Mouse (Mus musculus) neural tube, embryonic 13.5 days (tissue): Measurements from ENCODE around the gene Tmem273. TPM values are rescaled to one million over a fixed set of nuclear protein-coding genes. Genes with fewer than 3 reads are reported as not detected.
A peak's percentile ranks its signal among the peaks of the same experiment; 100 is the strongest.

Experiments used
- ATAC-seq: fragments of 200-750 bp; cut with Nextera tagmentation; 2 replicates; pipeline ENCODE4 v1.8.0; 2017; ENCODE audit warnings: low read depth, mild to moderate bottlenecking, moderate TSS enrichment, moderate library complexity
- H3K27ac ChIP-seq: fragments of 300-500 bp; sonication (generic); replicated peaks from 2 replicates; pipeline ENCODE4 v1.5.1; 2015; ENCODE audit warnings: moderate library complexity, mild to moderate bottlenecking, inconsistent platforms
- H3K27me3 ChIP-seq: fragments of 300-500 bp; sonication (generic); 2 replicates; pipeline ENCODE4 v1.6.1; 2015; ENCODE audit warnings: mild to moderate bottlenecking, inconsistent platforms
- H3K36me3 ChIP-seq: fragments of 300-500 bp; sonication (generic); 2 replicates; pipeline ENCODE4 v1.6.1; 2015; ENCODE audit warnings: mild to moderate bottlenecking, inconsistent platforms
- H3K4me1 ChIP-seq: fragments of 300-500 bp; sonication (generic); replicated peaks from 2 replicates; pipeline ENCODE4 v1.6.1; 2015; ENCODE audit warnings: inconsistent platforms
- H3K4me2 ChIP-seq: fragments of 300-500 bp; sonication (generic); 2 replicates; pipeline ENCODE4 v1.6.1; 2015; ENCODE audit warnings: inconsistent platforms, mild to moderate bottlenecking, moderate library complexity
- H3K4me3 ChIP-seq: fragments of 300-500 bp; sonication (generic); 2 replicates; pipeline ENCODE4 v1.5.1; 2015; ENCODE audit warnings: mild to moderate bottlenecking, inconsistent platforms
- H3K9ac ChIP-seq: fragments of 300-500 bp; sonication (generic); 2 replicates; pipeline ENCODE4 v1.6.1; 2015; ENCODE audit warnings: moderate library complexity, mild to moderate bottlenecking, inconsistent platforms
- H3K9me3 ChIP-seq: fragments of 300-500 bp; sonication (generic); 2 replicates; pipeline ENCODE4 v1.6.1; 2016; ENCODE audit warnings: inconsistent platforms
- WGBS: fragments of 180-500 bp; shearing (Covaris S2); methylation state at CpG from one replicate; pipeline ENCODE4 v1.1.7; 2015; 5-methylcytosine and 5-hydroxymethylcytosine counted together
- polyA plus RNA-seq: library from polyadenylated mRNA; unstranded; fragments of >200 nt; fragmentation: Nextera tagmentation; extraction: Ambion mirVana; gene quantifications from 2 replicates; pipeline ENCODE4 v1.2.1, GENCODE M21; 2015

Gene Tmem273
- polyA plus RNA-seq, 1 experiment from 2014 or later, result 0.87 TPM

DNA sequence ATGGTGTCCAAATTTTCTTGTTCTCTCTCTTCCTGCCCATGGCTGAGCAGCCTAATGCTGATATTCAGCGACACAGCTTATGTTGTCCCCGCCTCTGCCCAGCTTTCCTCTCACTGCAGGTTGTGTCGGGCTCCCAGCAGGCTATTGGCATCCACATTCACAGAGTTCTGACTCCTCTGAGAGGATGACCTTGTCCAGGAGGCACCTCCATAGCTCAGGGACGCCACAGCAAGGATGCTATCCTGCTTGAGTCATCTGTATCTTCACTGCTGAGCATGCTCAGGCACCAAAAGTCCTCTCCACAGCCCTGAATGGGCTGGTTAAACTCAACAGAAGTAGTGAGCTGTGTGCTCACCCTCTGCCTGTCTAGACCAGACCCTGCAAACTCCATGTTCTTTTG, 29.2 kb downstream of the Tmem273 start:
- Histone ChIP-seq H3K27ac (no peak overlapping the region), H3K9ac (no peak overlapping the region), H3K27me3 (no peaks in the 10 kb centered on the region), H3K9me3 (no peaks in the 10 kb centered on the region), H3K4me2 (no peak overlapping the region), H3K36me3 (no peaks in the 10 kb centered on the region), H3K4me3 (no peak overlapping the region), H3K4me1 (peaks cover 18% of the 10 kb centered on the region)
- WGBS, result 70% methylated on average over 4 of the region's 4 CpGs
- ATAC-seq, result no peak

DNA sequence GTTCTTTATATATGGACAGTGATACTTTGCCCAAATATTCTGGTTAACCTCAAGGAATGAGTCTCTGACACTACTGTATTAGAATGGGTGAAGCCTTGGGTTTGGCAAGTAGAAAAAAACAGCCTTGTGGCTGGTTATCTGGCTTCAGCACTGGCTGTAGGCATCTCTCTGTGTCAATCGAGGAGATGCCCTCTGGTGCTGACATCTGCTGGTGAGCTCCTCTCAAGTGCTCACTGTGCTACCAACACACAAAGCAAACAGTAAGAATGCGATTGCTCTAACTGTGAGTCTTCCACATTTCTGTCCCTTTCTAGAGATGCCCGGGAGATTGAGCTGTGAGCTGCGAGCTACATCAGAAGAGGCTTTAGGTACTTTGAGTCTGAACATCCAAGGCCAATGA, 30.8 kb downstream of the Tmem273 start:
- no peak overlapping the region for H3K9ac ChIP-seq
- 83% methylated on average over 4 of the region's 4 CpGs for WGBS
- H3K4me3 ChIP-seq, result no peak overlapping the region
- ATAC-seq, result no peak
- no peak overlapping the region for H3K27ac ChIP-seq
- no peaks in the 10 kb centered on the region for H3K36me3 ChIP-seq
- H3K4me2 ChIP-seq, result no peak overlapping the region
- peaks cover 18% of the 10 kb centered on the region for H3K4me1 ChIP-seq
- no peaks in the 10 kb centered on the region for H3K27me3 ChIP-seq
- H3K9me3 ChIP-seq, result no peaks in the 10 kb centered on the region

GRCm38 (mm10) chr14:32817258-32817657, 31.5 kb downstream of the Tmem273 start:
- no peak for ATAC-seq
- 77% methylated on average over 7 of the region's 7 CpGs for WGBS

GRCm38 (mm10) chr14:32819297-32819696, 33.5 kb downstream of the Tmem273 start:
- no peak for ATAC-seq
- no peak overlapping the region for H3K4me2 ChIP-seq
- H3K4me3 ChIP-seq, result no peak overlapping the region
- H3K4me1 ChIP-seq, result peaks cover 21% of the 10 kb centered on the region
- no peaks in the 10 kb centered on the region for H3K9me3 ChIP-seq
- H3K36me3 ChIP-seq, result no peaks in the 10 kb centered on the region
- H3K27me3 ChIP-seq, result no peaks in the 10 kb centered on the region
- H3K27ac ChIP-seq, result no peak overlapping the region
- H3K9ac ChIP-seq, result no peak overlapping the region
- WGBS, result 70% methylated on average over 1 of the region's 1 CpGs

More at GRCm38 (mm10) chr14:32817258-32817657, 31.5 kb downstream of the Tmem273 start:
- Histone ChIP-seq H3K27me3 (no peaks in the 10 kb centered on the region), H3K4me2 (no peak overlapping the region), H3K9me3 (no peaks in the 10 kb centered on the region), H3K4me3 (no peak overlapping the region), H3K36me3 (no peaks in the 10 kb centered on the region), H3K4me1 (peaks cover 18% of the 10 kb centered on the region), H3K27ac (no peak overlapping the region), H3K9ac (no peak overlapping the region)

DNA sequence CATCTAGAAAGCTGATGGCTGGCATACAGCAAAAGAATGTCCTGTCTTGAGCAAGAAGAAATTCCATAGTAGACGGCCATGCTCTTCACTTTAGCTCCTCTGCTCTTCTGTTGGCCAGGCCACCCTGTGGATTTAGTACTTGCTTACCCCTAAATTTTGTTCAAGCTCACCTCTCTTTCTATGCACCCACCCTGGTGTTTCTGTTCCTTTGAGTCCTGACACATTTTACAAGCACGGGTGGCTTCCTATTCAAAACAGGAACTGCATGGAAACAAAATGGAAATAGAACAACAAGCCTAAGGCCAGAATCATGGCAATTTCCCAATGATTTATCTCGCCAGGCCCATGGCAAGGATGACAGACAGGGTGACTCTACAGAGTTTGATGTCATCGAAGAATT, 37.0 kb downstream of the Tmem273 start:
- WGBS, result 88% methylated on average over 4 of the region's 4 CpGs
- no peak overlapping the region for H3K4me3 ChIP-seq
- no peak overlapping the region for H3K4me2 ChIP-seq
- ATAC-seq, result no peak
- no peak overlapping the region for H3K9ac ChIP-seq
- H3K27ac ChIP-seq, result no peak overlapping the region
- H3K36me3 ChIP-seq, result no peaks in the 10 kb centered on the region
- peaks cover 31% of the 10 kb centered on the region for H3K4me1 ChIP-seq
- H3K9me3 ChIP-seq, result no peaks in the 10 kb centered on the region
- no peaks in the 10 kb centered on the region for H3K27me3 ChIP-seq

DNA sequence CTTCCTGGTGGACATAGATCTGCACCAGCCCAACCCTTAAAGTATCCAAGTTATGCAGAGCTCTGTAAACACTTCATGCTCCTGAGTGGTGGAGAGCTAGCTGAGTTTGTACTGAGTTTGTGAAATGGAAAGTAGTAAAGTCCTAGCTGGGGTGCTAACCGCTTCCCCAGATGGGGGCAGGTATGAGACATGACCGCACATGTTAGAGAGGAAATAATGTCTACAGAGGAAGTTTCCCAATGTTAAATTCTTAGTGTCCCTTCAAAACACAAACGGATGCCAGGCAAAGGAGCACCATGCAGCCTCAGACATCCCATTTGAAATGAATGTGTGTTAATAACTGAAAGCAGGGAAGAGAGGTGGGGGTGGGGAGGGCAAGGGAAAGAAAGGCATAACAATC, 38.1 kb downstream of the Tmem273 start:
- H3K4me3 ChIP-seq, result no peak overlapping the region
- H3K4me1 ChIP-seq, result peaks cover 24% of the 10 kb centered on the region
- H3K27ac ChIP-seq, result no peak overlapping the region
- no peaks in the 10 kb centered on the region for H3K9me3 ChIP-seq
- H3K4me2 ChIP-seq, result no peak overlapping the region
- WGBS, result 87% methylated on average over 3 of the region's 3 CpGs
- no peak for ATAC-seq
- H3K9ac ChIP-seq, result no peak overlapping the region
- H3K27me3 ChIP-seq, result no peaks in the 10 kb centered on the region
- no peaks in the 10 kb centered on the region for H3K36me3 ChIP-seq

- Histone ChIP-seq H3K36me3 (no peaks in the 10 kb centered on the region), H3K4me2 (no peak overlapping the region), H3K4me3 (no peak overlapping the region), H3K9ac (no peak overlapping the region), H3K27me3 (no peaks in the 10 kb centered on the region), H3K27ac (no peak overlapping the region), H3K9me3 (no peaks in the 10 kb centered on the region), H3K4me1 (peaks cover 20% of the 10 kb centered on the region)
- no peak for ATAC-seq
- 49% methylated on average over 14 of the region's 14 CpGs for WGBS
These were observed 38.7 kb downstream of the Tmem273 start for GRCm38 (mm10) chr14:32824267-32825150.

- Histone ChIP-seq H3K4me2 (peak overlapping the region; percentile 31; the same call in 1 of the 2 replicates), H3K9me3 (peaks cover 5% of the 10 kb centered on the region; the same call in 1 of the 2 replicates)
- WGBS, result 7% methylated on average over 11 of the region's 11 CpGs
These were observed 39.8 kb downstream of the Tmem273 start for GRCm38 (mm10) chr14:32825426-32826032.

GRCm38 (mm10) chr14:32827165-32827564, 41.4 kb downstream of the Tmem273 start:
- ATAC-seq, result no peak
- H3K4me1 ChIP-seq, result peaks cover 20% of the 10 kb centered on the region
- H3K27me3 ChIP-seq, result no peaks in the 10 kb centered on the region
- whole genome bisulfite sequencing, result 69% methylated on average over 4 of the region's 4 CpGs
- no peak overlapping the region for H3K27ac ChIP-seq
- no peak overlapping the region for H3K9ac ChIP-seq
- peaks cover 6% of the 10 kb centered on the region; the same call in 1 of the 2 replicates for H3K9me3 ChIP-seq
- no peak overlapping the region for H3K4me2 ChIP-seq
- H3K36me3 ChIP-seq, result no peaks in the 10 kb centered on the region
- no peak overlapping the region for H3K4me3 ChIP-seq

More at GRCm38 (mm10) chr14:32825426-32826032, 39.8 kb downstream of the Tmem273 start:
- H3K4me3 ChIP-seq, result no peak overlapping the region
- H3K27ac ChIP-seq, result no peak overlapping the region
- H3K27me3 ChIP-seq, result no peaks in the 10 kb centered on the region
- H3K4me1 ChIP-seq, result peaks cover 20% of the 10 kb centered on the region
- no peak overlapping the region for H3K9ac ChIP-seq
- no peaks in the 10 kb centered on the region for H3K36me3 ChIP-seq
- peak; percentile 60; the same call in 1 of the 2 replicates for ATAC-seq

DNA sequence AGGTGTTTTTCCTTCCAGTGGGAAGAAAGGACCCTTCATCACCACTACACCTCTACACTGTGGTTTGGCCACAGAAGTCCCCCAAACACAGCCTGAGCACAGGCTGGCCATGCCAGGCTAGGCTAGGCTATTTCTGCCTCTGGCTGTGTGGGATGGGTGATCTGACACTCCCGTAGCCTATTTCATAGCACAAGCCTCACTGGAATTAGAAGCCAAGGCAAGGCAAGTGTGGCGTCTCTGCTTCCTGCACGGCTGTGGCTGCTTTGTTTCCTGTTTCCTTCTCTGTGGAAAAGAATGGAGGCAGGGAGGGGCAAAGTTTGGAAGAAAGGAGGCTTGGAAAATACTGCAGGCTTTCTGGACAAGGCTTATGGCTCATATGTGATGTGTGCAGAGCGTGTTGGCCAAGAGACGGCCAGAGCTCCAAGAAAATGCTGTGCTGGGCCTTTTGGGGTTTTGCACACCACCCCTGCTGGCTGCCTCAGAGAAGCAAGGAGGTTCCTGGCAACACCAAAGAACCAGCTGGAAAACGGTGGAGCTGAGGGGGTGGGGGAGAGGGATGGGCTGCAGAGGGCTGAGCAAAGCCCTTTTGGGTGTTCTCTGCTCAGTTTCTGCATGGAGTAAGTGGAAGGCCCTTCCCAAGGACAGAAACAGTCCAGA, 42.4 kb downstream of the Tmem273 start:
- H3K27me3 ChIP-seq, result no peaks in the 10 kb centered on the region

DNA sequence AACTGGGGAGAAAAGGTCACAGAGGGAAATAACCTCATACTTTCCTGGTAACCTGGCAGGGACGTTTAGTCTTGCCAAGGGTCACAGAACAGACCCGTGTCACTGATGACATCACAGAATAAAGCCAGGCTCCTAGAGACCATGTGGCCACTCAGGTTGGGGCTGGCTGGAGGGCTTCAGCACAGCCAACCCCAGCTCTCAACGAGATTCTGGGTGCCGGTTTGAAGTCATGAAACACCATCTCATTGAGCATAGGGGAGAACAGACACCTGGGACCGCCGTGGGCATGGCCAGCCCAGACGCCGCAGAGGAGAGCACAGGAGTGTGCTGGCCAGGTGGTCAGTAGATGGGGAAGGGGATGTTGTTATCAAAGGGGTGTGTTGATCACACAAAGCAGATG, 48.1 kb downstream of the Tmem273 start, which contains the start of gene Fam170b:
Fam170b (plus strand) TSS at position 116 of the 400 bp plus-strand sequence.
- H3K9me3 ChIP-seq, result peaks cover 6% of the 10 kb centered on the region; the same call in 1 of the 2 replicates
- no peak within 1 kb of the TSS for H3K27ac ChIP-seq
- H3K4me2 ChIP-seq, result no peak within 1 kb of the TSS
- WGBS, result 88% methylated on average over 8 of the region's 8 CpGs
- H3K4me1 ChIP-seq, result no peaks in the 10 kb centered on the region
- H3K9ac ChIP-seq, result no peak within 1 kb of the TSS
- H3K4me3 ChIP-seq, result no peak within 1 kb of the TSS
- no peak for ATAC-seq
- no peaks in the 10 kb centered on the region for H3K27me3 ChIP-seq
- no peaks in the 10 kb centered on the region for H3K36me3 ChIP-seq

More for the DNA sequence above, 42.4 kb downstream of the Tmem273 start:
- peaks cover 20% of the 10 kb centered on the region for H3K4me1 ChIP-seq
- ATAC-seq, result no peak
- peaks cover 6% of the 10 kb centered on the region; the same call in 1 of the 2 replicates for H3K9me3 ChIP-seq
- no peak overlapping the region for H3K27ac ChIP-seq
- WGBS, result 57% methylated on average over 6 of the region's 6 CpGs
- H3K4me2 ChIP-seq, result no peak overlapping the region
- H3K36me3 ChIP-seq, result no peaks in the 10 kb centered on the region
- no peak overlapping the region for H3K9ac ChIP-seq
- no peak overlapping the region for H3K4me3 ChIP-seq

- Histone ChIP-seq H3K9me3 (peaks cover 4% of the 10 kb centered on the region; the same call in 1 of the 2 replicates), H3K27ac (no peak overlapping the region), H3K4me3 (no peak overlapping the region), H3K36me3 (no peaks in the 10 kb centered on the region), H3K4me1 (no peaks in the 10 kb centered on the region), H3K4me2 (no peak overlapping the region), H3K9ac (no peak overlapping the region), H3K27me3 (peaks cover 2% of the 10 kb centered on the region; the same call in 1 of the 2 replicates)
- ATAC-seq, result no peak
- 92% methylated on average over 14 of the region's 14 CpGs for WGBS
These were observed 49.4 kb downstream of the Tmem273 start for GRCm38 (mm10) chr14:32835181-32835580.
